Mouse (Mus musculus) adrenal gland (tissue): ENCODE results near the gene Vmn2r47.
"Not testable (repeated sequence)": the region's sequence is repeated elsewhere in the genome, so short reads cannot be mapped to it uniquely, and the experiment has no call there.

ENCODE experiments used
- intact Hi-C: fragments of 180-260 bp; cut with DNase I; formaldehyde crosslinking; loops from one replicate; pipeline ENCODE4 v1.15.1; 2025
- long read RNA-seq, 2 experiments: library from polyadenylated mRNA; unstranded; transcript quantifications; one replicate each; pipeline ENCODE4 v2.0.0; 2020; ENCODE audit warnings: borderline replicate concordance in 1 of 2; ENCODE audit not compliant: insufficient replicate concordance in 1 of 2

Vmn2r47 gene
- long read RNA-seq, experiment 1 = 0 reads
- long read RNA-seq, experiment 2 = 0 reads

- intact Hi-C loops = not testable (repeated sequence)
Observed at GRCm38 (mm10) chr7:9841225-9841624, at the start of gene Vmn2r47. Vmn2r47 (minus strand) TSS chr7:9841325.

DNA sequence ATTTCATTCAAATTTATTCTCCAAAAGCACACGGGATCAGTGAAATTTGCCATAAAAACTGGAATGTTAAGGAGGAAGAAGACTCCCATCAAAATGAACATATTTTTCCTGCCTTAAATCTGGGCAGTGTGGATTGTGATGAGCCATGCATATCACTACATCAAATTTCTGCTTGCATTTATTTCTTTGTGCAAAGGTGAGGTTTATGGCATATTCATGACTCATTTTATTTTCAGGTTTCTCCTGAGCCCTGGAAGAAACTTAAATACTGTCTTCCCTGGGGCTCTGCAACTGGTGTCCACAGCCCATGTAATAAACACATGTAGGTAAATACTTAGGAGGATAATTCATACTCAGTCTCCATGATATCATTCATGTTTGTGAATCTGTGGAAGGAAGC lies 70.7 kb downstream of the Vmn2r47 start, which contains the start of gene Vmn2r46:
Gene Vmn2r46, minus strand, starts transcription at position 101 of the 400 bp plus-strand sequence.
- intact Hi-C loops = not testable (repeated sequence)
